Mouse (Mus musculus): Measurements from ENCODE around the gene Tom1l2. TPM values are rescaled to one million over a fixed set of nuclear protein-coding genes. Genes with fewer than 3 reads are reported as not detected.

Gene Tom1l2
- polyA plus RNA-seq, 1 experiment from 2014 or later: 8.1 TPM

- H3K79me2 ChIP-seq (ENCODE audit: inconsistent target): no peaks in the 10 kb centered on the region
- H3K27ac ChIP-seq: peak overlapping the region; percentile 48
- H3K36me3 ChIP-seq (ENCODE audit: inconsistent target): no peaks in the 10 kb centered on the region
- WGBS (ENCODE audit: missing documents): 6% methylated on average over 4 of the region's 4 CpGs
- peak overlapping the region; percentile 10; the same call in 1 of the 2 replicates for H3K4me3 ChIP-seq (ENCODE audit: inconsistent target)
Measured at GRCm38 (mm10) chr11:60305611-60306010, 47.1 kb downstream of the Tom1l2 start.

- WGBS (ENCODE audit: missing documents): 68% methylated on average over 2 of the region's 2 CpGs
- no peak overlapping the region for H3K4me3 ChIP-seq (ENCODE audit: inconsistent target)
- H3K79me2 ChIP-seq (ENCODE audit: inconsistent target): no peaks in the 10 kb centered on the region
- H3K36me3 ChIP-seq (ENCODE audit: inconsistent target): no peaks in the 10 kb centered on the region
- H3K27ac ChIP-seq: no peak overlapping the region
Measured at GRCm38 (mm10) chr11:60303497-60303896, 49.2 kb downstream of the Tom1l2 start.

- H3K4me3 ChIP-seq (ENCODE audit: inconsistent target): no peak overlapping the region
- H3K27ac ChIP-seq: no peak overlapping the region
- no peaks in the 10 kb centered on the region for H3K79me2 ChIP-seq (ENCODE audit: inconsistent target)
- WGBS (ENCODE audit: missing documents): 46% methylated on average over 10 of the region's 10 CpGs
- H3K36me3 ChIP-seq (ENCODE audit: inconsistent target): no peaks in the 10 kb centered on the region
Measured at GRCm38 (mm10) chr11:60302354-60303083, 50.2 kb downstream of the Tom1l2 start.

- Histone ChIP-seq H3K27ac (no peak overlapping the region), H3K4me3 (ENCODE audit: inconsistent target) (no peak overlapping the region)
Measured at GRCm38 (mm10) chr11:60301588-60302208, 51.0 kb downstream of the Tom1l2 start.

DNA sequence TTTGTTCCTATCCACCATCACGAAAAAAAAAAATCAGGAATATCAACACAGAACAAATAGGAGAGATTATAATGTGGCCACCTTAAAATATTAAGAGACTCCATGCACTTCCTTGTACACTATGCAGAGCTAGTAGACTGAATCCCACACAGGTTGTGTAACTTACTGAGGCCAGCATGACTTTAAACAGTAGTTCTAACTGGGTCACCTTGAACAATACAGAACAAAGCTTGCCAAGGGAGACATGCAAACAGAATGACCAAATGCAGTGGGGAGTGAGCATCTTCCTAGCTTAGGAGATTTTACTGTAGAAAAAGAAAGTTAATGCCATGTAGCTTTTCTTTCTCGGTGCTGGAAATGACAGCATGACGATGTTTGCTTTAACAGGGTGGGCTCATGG lies 52.4 kb downstream of the Tom1l2 start:
- WGBS (ENCODE audit: missing documents): 93% methylated on average over 3 of the region's 3 CpGs
- Histone ChIP-seq H3K79me2 (ENCODE audit: inconsistent target) (no peaks in the 10 kb centered on the region), H3K36me3 (ENCODE audit: inconsistent target) (no peaks in the 10 kb centered on the region), H3K4me3 (ENCODE audit: inconsistent target) (no peak overlapping the region), H3K27ac (no peak overlapping the region)

More at GRCm38 (mm10) chr11:60301588-60302208, 51.0 kb downstream of the Tom1l2 start:
- 44% methylated on average over 5 of the region's 5 CpGs for WGBS (ENCODE audit: missing documents)
- no peaks in the 10 kb centered on the region for H3K79me2 ChIP-seq (ENCODE audit: inconsistent target)
- no peaks in the 10 kb centered on the region for H3K36me3 ChIP-seq (ENCODE audit: inconsistent target)

DNA sequence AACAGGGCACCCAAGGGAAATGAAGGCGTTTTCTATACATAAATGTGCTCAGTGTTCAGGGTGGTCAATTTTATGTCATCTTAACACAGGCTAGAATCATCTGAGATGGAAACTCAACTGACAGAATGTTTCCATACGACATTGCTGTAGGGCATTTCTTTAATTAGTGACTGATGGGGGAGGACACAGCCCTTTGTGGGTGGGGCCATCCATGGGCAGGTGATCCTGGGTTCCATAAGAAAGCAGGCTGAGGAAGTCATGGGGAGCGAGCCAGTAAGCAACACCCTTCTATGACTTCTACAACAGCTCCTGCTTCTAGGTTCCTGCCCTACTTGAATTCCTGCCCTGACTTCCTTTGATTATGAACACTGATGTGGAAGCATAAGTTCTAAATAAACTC lies 54.9 kb downstream of the Tom1l2 start:
- no peaks in the 10 kb centered on the region for H3K79me2 ChIP-seq (ENCODE audit: inconsistent target)
- no peak overlapping the region for H3K27ac ChIP-seq
- H3K36me3 ChIP-seq (ENCODE audit: inconsistent target): no peaks in the 10 kb centered on the region
- H3K4me3 ChIP-seq (ENCODE audit: inconsistent target): no peak overlapping the region
- 100% methylated on average over 3 of the region's 3 CpGs for WGBS (ENCODE audit: missing documents)

- Histone ChIP-seq H3K4me3 (ENCODE audit: inconsistent target) (no peak overlapping the region), H3K36me3 (ENCODE audit: inconsistent target) (no peaks in the 10 kb centered on the region), H3K27ac (no peak overlapping the region), H3K79me2 (ENCODE audit: inconsistent target) (no peaks in the 10 kb centered on the region)
- WGBS (ENCODE audit: missing documents): 92% methylated on average over 5 of the region's 5 CpGs
Measured at GRCm38 (mm10) chr11:60294630-60295313, 57.9 kb downstream of the Tom1l2 start.

- H3K4me3 ChIP-seq (ENCODE audit: inconsistent target): no peak overlapping the region
- H3K79me2 ChIP-seq (ENCODE audit: inconsistent target): no peaks in the 10 kb centered on the region
- no peak overlapping the region for H3K27ac ChIP-seq
- WGBS (ENCODE audit: missing documents): 84% methylated on average over 5 of the region's 6 CpGs
- no peaks in the 10 kb centered on the region for H3K36me3 ChIP-seq (ENCODE audit: inconsistent target)
Measured at GRCm38 (mm10) chr11:60293683-60294629, 58.7 kb downstream of the Tom1l2 start.

- 56% methylated on average over 2 of the region's 2 CpGs for WGBS (ENCODE audit: missing documents)
- no peaks in the 10 kb centered on the region for H3K79me2 ChIP-seq (ENCODE audit: inconsistent target)
- H3K27ac ChIP-seq: no peak overlapping the region
- no peaks in the 10 kb centered on the region for H3K36me3 ChIP-seq (ENCODE audit: inconsistent target)
- no peak overlapping the region for H3K4me3 ChIP-seq (ENCODE audit: inconsistent target)
Measured at GRCm38 (mm10) chr11:60292718-60293117, 60.0 kb downstream of the Tom1l2 start.

- Histone ChIP-seq H3K27ac (no peak overlapping the region), H3K36me3 (ENCODE audit: inconsistent target) (no peaks in the 10 kb centered on the region), H3K4me3 (ENCODE audit: inconsistent target) (no peak overlapping the region), H3K79me2 (ENCODE audit: inconsistent target) (no peaks in the 10 kb centered on the region)
- WGBS (ENCODE audit: missing documents): 89% methylated on average over 3 of the region's 5 CpGs
Measured at GRCm38 (mm10) chr11:60288980-60289379, 63.7 kb downstream of the Tom1l2 start.

- WGBS (ENCODE audit: missing documents): 89% methylated on average over 4 of the region's 4 CpGs
Measured at GRCm38 (mm10) chr11:60286311-60286710, 66.4 kb downstream of the Tom1l2 start.

DNA sequence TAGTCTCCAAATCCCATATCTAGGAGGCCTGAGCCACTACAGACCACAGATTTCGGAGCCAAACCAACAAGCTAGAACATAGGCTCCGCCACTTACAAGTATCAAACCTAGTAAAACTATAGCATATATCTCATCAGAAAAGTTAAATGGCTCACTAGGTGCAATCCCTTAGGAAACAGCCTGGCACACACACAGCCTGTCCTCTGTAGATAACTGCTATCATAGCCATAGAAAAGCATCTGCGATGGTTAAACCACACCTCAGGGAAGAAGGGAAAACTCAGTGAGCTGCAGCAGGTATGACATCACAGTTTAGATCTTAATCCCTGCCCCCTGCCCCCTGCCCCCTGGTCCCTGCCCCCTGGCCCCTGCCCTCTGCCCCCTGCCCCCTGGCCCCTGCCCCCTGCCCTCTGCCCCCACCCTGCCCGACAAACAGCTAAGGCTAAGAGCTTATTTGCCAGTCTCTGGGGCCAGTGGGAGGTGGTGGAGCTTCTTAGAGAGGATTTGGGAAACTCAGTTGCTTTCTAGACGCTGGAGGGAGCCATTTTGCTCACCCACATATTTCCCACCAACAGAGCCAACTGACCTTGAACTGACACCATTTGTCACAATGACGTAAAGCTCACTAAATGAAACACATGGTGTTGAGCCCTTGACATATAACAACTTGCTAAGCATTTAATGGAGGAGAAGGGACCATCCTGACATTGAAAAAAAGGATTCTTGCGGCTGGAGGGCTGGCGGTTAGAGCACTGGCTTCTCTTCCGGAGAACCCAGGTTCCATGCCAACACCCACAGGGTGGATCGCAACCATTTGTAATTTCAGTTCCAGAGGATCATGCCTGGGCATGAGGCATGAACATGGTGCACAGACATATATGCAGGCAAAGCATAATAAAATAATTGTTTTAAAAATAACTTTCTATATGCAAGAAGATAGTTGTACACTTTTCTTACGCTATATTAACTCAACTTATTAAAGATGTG lies 72.0 kb downstream of the Tom1l2 start:
- no peak overlapping the region for H3K4me3 ChIP-seq (ENCODE audit: inconsistent target)
- H3K36me3 ChIP-seq (ENCODE audit: inconsistent target): no peaks in the 10 kb centered on the region
- no peaks in the 10 kb centered on the region for H3K79me2 ChIP-seq (ENCODE audit: inconsistent target)
- 98% methylated on average over 10 of the region's 11 CpGs for WGBS (ENCODE audit: missing documents)
- no peak overlapping the region for H3K27ac ChIP-seq

More at GRCm38 (mm10) chr11:60286311-60286710, 66.4 kb downstream of the Tom1l2 start:
- no peak overlapping the region for H3K27ac ChIP-seq
- no peaks in the 10 kb centered on the region for H3K36me3 ChIP-seq (ENCODE audit: inconsistent target)
- H3K4me3 ChIP-seq (ENCODE audit: inconsistent target): no peak overlapping the region
- H3K79me2 ChIP-seq (ENCODE audit: inconsistent target): no peaks in the 10 kb centered on the region

- 95% methylated on average over 5 of the region's 5 CpGs for WGBS (ENCODE audit: missing documents)
- Histone ChIP-seq H3K4me3 (ENCODE audit: inconsistent target) (no peak overlapping the region), H3K36me3 (ENCODE audit: inconsistent target) (no peaks in the 10 kb centered on the region), H3K79me2 (ENCODE audit: inconsistent target) (no peaks in the 10 kb centered on the region), H3K27ac (no peak overlapping the region)
Measured at GRCm38 (mm10) chr11:60279483-60279882, 73.2 kb downstream of the Tom1l2 start.

All from macrophage (primary cell).